Mouse (Mus musculus): ENCODE data around the gene Carns1.
"Not testable (repeated sequence)": the region's sequence is repeated elsewhere in the genome, so short reads cannot be mapped to it uniquely, and the experiment has no call there.

Gene Carns1

DNA sequence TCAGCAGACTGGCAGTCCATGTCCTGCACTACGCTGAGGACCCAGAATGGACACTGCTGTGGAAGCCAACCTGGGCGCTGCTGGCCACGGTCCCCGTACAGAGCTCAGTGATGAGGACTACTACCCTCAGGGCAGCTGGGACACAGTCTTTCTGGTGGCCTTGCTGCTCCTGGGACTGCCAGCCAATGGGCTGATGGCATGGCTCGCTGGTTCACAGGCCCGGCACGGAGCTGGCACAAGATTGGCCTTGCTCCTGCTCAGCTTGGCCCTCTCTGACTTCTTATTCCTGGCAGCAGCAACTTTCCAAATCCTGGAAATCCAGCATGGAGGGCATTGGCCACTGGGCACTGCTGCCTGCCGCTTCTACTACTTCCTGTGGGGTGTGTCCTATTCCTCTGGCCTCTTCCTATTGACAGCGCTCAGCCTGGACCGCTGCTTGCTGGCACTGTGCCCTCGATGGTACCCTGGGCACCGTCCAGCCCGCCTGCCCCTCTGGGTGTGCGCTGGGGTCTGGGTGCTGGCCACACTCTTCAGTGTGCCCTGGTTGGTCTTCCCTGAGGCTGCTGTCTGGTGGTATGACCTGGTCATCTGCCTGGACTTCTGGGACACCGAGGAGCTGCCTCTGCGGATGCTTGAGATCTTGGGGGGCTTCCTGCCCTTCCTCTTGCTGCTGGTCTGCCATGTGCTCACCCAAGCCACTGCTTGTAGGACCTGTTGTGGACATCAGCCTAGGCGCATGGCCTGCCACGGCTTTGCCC, 32.7 kb downstream of the Carns1 start:
- Histone ChIP-seq H3K36me3 (ENCODE audit: control insufficient read depth, insufficient read depth, low read length, poor library complexity, severe bottlenecking) (no peaks in the 10 kb centered on the region), H3K27me3 (ENCODE audit: control insufficient read depth, insufficient read depth, low read length, poor library complexity, severe bottlenecking) (no peaks in the 10 kb centered on the region)
- no peak for DNase-seq (ENCODE audit: low read depth, low spot score)

DNA sequence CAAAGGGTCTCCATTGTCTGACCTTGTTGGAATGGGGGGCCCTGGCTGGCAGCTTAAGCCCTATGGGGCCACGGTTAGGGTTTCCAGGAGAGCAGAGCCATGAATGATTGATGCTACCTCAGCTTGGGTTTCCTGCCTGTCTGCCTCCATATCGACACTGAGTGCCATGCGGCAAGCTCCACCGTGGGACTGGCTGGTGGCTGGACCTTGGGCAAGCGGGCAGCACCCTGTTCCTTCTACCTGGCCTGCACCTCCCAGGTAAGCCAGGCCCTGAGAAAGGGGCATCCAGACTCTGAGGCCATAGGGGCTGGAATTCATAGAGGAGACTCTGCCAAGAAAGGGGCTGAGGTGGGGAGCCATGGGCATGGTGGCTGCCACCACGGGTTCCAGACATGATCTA, 35.1 kb downstream of the Carns1 start:
- Histone ChIP-seq H3K36me3 (ENCODE audit: control insufficient read depth, insufficient read depth, low read length, poor library complexity, severe bottlenecking) (no peaks in the 10 kb centered on the region), H3K27me3 (ENCODE audit: control insufficient read depth, insufficient read depth, low read length, poor library complexity, severe bottlenecking) (no peaks in the 10 kb centered on the region)
- DNase-seq (ENCODE audit: low read depth, low spot score), result no peak

DNA sequence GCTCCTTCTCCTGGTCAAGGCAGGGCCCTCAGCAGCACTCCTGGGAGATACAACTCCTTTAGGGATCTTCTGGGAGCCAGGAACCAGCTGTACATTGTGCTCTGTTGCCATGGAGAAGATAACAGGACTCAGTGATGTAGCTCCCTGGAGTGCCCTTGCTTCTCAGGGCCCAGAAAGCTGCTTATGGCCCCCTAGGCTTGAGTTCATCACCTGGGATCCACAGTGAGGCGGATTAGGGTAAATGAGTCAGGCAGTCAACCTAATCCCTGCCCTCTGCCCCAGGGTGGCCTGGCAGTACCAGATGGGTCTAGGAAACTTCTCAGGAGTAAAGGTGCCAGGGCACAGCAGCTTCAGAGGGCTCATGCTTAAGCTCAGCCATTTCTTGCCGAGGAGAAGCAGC, 35.8 kb downstream of the Carns1 start, which contains the start of gene Gpr152:
TSS of gene Gpr152 (plus strand) at position 342 of the 400 bp plus-strand sequence.
- H3K27me3 ChIP-seq (ENCODE audit: control insufficient read depth, insufficient read depth, low read length, poor library complexity, severe bottlenecking), result no peaks in the 10 kb centered on the region
- no peak for DNase-seq (ENCODE audit: low read depth, low spot score)
- H3K36me3 ChIP-seq (ENCODE audit: control insufficient read depth, insufficient read depth, low read length, poor library complexity, severe bottlenecking), result no peaks in the 10 kb centered on the region

DNA sequence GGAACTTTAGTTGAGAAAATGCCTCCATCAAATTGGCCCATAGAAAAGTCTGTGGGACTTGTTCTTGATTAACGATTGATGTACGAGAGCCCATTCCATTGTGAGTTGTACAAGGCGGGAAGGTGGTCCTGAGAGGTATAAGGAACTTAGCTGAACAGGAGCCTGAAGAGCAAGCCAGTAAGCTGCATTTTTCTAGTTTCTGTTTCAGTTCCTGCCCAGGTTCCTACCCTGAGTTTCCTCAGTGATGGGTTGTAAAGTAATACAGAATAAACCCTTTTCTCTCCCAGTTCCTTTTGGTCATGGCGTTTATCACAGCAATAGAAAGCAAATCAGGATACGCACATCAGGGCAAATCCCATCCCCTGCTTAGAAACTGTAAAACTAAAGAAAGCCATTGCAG, 37.4 kb downstream of the Carns1 start:
- Histone ChIP-seq H3K36me3 (ENCODE audit: control insufficient read depth, insufficient read depth, low read length, poor library complexity, severe bottlenecking) (peaks cover under 1% of the 10 kb centered on the region; the same call in 1 of the 2 replicates), H3K27me3 (ENCODE audit: control insufficient read depth, insufficient read depth, low read length, poor library complexity, severe bottlenecking) (no peaks in the 10 kb centered on the region)
- DNase-seq (ENCODE audit: low read depth, low spot score), result peak; percentile 69

DNA sequence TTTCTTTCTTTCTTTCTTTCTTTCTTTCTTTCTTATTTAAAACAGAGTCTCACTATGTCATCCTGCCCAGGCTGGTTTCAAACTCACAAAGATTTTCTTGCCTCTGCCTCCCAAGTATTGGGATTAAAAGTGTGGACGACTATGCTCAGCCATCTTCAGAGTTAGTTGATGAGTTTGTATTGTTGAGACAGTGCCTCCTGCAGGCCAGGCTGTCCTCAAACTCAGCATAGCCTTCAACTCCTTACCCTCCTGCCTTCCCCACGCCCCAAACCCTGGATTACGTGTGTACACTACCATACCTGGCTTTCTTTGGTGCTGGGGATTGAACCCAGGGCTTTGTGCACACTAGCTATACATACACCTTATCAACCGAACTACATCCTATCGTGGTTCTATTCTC, 38.8 kb downstream of the Carns1 start:
- H3K27me3 ChIP-seq (ENCODE audit: control insufficient read depth, insufficient read depth, low read length, poor library complexity, severe bottlenecking), result no peaks in the 10 kb centered on the region
- DNase-seq (ENCODE audit: low read depth, low spot score), result no peak
- H3K36me3 ChIP-seq (ENCODE audit: control insufficient read depth, insufficient read depth, low read length, poor library complexity, severe bottlenecking), result peaks cover 6% of the 10 kb centered on the region

DNA sequence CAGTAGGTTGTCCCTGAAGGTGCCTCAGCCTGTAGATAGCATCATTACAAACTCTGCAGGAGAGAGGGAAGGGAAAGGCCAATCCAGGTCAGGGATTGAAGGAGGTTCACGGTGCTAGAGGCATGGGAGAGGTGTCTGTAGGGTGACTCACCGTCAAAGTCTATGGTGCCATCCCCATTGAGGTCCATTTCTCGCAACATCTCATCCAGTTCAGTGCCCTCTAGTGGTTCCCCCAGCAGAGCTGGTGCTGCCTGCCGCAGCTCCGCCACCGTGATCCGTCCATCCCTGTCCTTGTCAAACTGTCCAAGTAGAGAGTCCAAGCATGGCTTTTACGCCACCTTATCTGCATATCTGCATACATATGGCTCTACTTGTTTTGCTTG, 39.3 kb downstream of the Carns1 start:
- H3K36me3 ChIP-seq (ENCODE audit: control insufficient read depth, insufficient read depth, low read length, poor library complexity, severe bottlenecking), result peaks cover 11% of the 10 kb centered on the region
- peak; percentile 48 for DNase-seq (ENCODE audit: low read depth, low spot score)
- not testable (repeated sequence) for H3K27me3 ChIP-seq (ENCODE audit: control insufficient read depth, insufficient read depth, low read length, poor library complexity, severe bottlenecking)

DNA sequence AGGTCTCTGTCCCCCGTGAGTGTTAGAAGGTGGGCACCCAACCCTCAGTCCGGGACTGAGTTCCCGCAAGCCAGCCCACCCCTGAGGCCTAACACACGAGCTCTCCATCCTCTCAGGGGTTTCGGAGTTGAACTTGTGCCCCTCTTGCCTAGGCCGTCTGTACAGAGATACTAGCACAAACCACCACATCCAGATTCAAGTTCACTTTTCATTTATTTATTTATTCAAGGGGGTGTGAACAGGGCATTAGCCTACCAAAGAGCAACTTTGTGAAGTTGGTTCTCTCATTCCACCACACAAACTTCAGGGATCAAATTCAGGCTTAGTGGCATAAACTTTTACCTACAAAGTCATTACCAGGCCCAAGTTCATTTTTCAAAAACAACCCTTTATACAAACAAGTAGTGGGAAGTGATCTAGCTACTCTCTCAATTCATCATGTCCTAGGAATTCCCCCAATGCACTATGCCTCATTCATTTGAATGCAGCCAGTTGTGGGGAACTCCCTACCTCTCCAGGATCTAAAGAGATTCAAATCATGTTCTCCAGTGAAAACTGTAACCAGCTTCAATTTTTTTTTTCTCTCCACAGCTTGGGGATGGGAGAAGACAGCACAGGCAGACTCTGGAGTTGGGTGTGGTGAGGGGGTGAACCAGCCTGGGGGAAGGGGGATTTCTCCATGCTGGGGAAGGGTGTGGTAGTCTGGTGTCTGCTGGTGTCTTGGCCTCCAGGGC, 39.9 kb downstream of the Carns1 start:
- peaks cover 16% of the 10 kb centered on the region for H3K36me3 ChIP-seq (ENCODE audit: control insufficient read depth, insufficient read depth, low read length, poor library complexity, severe bottlenecking)
- H3K27me3 ChIP-seq (ENCODE audit: control insufficient read depth, insufficient read depth, low read length, poor library complexity, severe bottlenecking); DNase-seq (ENCODE audit: low read depth, low spot score): not testable (repeated sequence)

DNA sequence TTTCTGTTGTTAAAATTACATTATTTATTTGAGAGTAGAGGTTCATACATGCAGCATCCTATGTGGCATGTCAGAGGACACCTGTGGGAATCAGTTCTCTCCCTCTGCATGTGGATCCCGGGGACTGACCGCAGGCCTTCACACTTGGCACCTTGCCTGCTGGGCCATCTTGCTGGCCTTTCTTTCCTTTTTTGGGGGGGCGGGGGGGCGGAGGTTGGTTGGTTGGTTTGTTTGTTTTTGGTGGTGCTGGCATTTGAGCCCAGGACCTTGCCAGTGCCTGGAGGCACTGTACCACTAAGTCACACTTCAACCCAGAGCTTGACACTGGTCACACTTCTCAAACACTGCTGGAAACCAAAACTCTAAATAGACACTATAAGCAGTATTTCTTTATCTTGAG, 40.9 kb downstream of the Carns1 start:
- H3K27me3 ChIP-seq (ENCODE audit: control insufficient read depth, insufficient read depth, low read length, poor library complexity, severe bottlenecking), result no peaks in the 10 kb centered on the region
- no peak for DNase-seq (ENCODE audit: low read depth, low spot score)

DNA sequence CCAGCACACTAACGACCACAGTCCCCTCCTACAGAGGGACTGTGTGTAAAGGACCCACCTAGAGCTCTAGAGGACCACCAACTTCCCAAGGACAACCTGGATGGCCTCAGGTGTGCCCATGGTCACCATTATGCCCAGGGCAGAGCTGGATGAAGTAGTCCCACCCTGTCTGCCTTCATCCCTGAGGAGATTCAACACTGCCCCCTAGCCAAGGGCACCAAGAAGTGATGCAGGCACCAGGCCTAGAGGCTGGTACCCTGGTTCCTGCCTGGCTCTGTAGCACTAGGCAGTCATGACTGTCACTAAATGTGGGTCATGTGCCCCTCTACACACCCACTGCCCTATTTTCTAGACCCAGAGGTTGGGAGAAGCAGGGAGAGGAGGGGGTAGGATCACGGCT, 43.5 kb downstream of the Carns1 start:
- peaks cover 22% of the 10 kb centered on the region for H3K36me3 ChIP-seq (ENCODE audit: control insufficient read depth, insufficient read depth, low read length, poor library complexity, severe bottlenecking)
- no peak for DNase-seq (ENCODE audit: low read depth, low spot score)
- H3K27me3 ChIP-seq (ENCODE audit: control insufficient read depth, insufficient read depth, low read length, poor library complexity, severe bottlenecking), result no peaks in the 10 kb centered on the region

More for the DNA sequence above, 40.9 kb downstream of the Carns1 start:
- H3K36me3 ChIP-seq (ENCODE audit: control insufficient read depth, insufficient read depth, low read length, poor library complexity, severe bottlenecking), result peaks cover 20% of the 10 kb centered on the region

DNA sequence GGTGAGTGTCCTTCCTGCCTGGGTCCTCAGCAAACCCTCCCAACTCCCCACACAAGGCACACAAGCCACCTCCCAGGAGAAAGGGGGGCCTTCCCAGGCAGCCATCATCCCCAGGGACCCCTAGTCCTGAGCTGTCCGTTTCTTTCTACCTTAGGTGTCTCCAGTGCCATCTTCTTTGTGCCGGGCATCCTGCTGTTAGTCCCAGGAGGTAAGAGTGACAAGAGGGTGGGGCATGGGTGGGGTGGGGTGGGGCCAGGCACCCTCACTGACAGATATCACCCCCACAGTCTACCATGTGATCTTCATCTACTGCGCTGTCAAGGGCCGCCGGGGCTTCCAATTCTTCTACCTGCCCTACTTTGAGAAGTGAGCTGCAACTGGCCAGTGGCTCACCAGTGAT, 44.2 kb downstream of the Carns1 start:
- DNase-seq (ENCODE audit: low read depth, low spot score), result no peak
- Histone ChIP-seq H3K27me3 (ENCODE audit: control insufficient read depth, insufficient read depth, low read length, poor library complexity, severe bottlenecking) (no peaks in the 10 kb centered on the region), H3K36me3 (ENCODE audit: control insufficient read depth, insufficient read depth, low read length, poor library complexity, severe bottlenecking) (peaks cover 22% of the 10 kb centered on the region)

DNA sequence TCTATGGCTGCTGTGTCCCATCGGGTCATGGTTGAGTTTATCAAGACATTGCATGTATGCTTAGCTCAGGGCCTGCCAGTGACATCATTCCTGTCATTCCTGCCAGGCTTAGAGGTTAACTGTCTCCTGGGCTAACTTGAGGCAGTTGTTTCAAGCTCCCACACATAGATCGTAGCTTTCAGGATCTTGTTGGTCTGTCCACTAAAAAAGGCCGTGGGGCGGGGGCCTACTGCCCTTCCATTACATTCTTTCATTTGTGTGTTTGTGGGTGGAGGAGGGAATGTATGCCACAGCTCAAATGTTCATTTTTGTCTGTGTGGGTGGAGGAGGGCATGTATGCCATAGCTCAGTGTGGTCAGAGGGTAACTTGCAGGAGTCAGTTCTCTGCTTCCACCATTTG, 45.2 kb downstream of the Carns1 start:
- no peak for DNase-seq (ENCODE audit: low read depth, low spot score)
- Histone ChIP-seq H3K27me3 (ENCODE audit: control insufficient read depth, insufficient read depth, low read length, poor library complexity, severe bottlenecking) (no peaks in the 10 kb centered on the region), H3K36me3 (ENCODE audit: control insufficient read depth, insufficient read depth, low read length, poor library complexity, severe bottlenecking) (peaks cover 22% of the 10 kb centered on the region)

DNA sequence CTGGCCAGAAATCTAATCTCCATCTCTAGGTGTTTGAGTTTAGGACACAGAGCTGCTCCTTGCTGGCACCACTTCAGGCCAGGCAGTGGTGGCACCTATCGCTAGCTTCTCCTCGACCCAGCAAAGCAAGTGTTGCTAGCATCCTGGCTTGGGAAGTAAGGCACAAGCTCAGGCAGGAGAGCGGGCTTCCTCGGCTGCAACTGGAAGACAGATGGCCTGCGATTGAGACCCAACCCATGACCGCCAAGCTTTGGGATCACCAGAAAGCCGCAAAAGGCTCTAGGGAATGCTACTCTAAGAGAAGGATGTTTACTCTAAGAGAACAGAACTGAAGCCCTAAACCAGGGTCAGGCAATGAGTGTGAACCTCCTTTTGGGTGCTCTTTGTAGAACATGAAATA, 45.8 kb downstream of the Carns1 start:
- no peaks in the 10 kb centered on the region for H3K27me3 ChIP-seq (ENCODE audit: control insufficient read depth, insufficient read depth, low read length, poor library complexity, severe bottlenecking)
- DNase-seq (ENCODE audit: low read depth, low spot score), result no peak

DNA sequence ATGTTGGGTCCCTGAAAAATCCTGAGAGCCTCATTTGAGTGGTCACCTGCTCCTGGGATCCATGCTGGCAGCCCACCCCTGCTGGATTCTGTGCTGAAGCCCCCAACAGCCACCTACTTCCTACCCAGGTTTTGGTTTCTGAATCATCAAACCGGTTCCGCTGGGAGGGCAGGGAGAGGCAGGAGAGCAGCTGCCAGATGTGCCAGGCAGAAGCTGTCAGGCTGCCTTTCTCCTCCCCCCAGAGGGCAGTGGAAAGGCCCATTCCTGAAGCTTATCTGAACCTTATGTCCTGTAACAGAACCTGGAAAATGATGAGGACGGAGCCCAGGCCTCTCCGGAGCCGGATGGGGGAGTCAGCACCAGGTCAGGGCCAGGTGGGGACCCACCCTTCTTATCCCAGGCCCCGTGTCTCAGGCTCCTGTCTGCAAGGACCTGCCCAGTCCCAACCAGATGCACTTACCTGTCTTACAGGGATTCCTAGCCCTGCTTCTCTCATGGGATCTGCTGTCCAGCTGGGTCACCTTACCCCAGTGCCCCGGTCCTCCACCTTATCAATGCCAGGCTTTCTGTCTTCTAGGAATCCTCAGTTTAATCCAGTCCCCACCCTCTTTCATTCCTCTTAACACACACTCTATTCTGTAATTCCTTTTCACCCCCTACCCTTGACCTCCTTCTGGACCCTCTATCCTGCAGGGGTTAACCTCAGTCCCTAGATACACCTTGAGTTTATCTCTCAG, 48.4 kb downstream of the Carns1 start:
- H3K36me3 ChIP-seq (ENCODE audit: control insufficient read depth, insufficient read depth, low read length, poor library complexity, severe bottlenecking), result peaks cover 18% of the 10 kb centered on the region
- DNase-seq (ENCODE audit: low read depth, low spot score), result no peak
- H3K27me3 ChIP-seq (ENCODE audit: control insufficient read depth, insufficient read depth, low read length, poor library complexity, severe bottlenecking), result no peaks in the 10 kb centered on the region

More for the DNA sequence above, 45.8 kb downstream of the Carns1 start:
- H3K36me3 ChIP-seq (ENCODE audit: control insufficient read depth, insufficient read depth, low read length, poor library complexity, severe bottlenecking), result peaks cover 22% of the 10 kb centered on the region

DNA sequence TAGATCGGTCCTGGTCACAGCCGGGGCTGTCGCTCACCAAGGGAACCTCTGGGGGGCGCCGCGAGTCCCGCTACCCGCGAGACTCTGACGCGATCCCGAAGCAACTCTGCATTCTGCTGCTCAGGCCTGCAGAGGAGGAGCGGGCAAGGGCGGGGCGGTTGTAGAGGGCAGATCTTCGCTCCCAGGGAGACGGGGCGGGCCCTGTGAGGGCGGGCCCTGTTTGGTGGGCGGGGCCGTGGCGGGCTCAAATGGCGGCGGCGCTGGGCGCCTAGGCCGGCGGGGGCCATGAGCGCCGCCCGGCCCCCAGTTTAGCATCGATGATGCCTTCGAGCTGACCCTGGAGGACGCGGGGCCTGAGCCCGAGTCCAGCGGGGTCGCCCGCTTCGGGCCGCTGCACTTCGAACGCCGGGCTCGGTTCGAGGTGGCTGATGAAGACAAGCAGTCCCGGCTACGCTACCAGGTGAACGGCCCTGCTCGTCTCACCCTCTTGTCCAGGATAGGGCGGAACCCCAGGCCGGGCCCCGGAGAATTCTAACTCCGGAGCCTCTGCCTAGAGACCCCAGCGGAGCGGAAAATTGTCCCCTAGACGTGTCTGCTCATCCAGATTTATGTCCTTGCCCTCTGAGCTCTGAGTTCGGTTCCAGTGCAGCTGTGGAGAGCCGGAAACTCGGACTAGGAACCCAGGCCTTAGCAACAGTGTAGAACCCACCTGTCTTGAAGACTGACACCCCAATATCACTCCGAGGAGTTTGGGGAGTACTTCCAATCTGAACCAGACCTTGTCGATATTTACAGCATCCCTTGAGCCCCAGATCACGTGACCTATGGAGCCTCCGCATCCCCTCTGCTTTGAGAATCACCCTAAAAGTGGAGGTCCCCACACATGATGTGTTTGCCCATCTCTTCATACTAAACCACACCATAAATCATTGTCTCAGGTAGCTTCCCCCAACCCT, 49.3 kb downstream of the Carns1 start, which contains the start of gene Aip:
TSS of gene Aip (minus strand) at position 118 of the 956 bp plus-strand sequence.
- peaks cover 11% of the 10 kb centered on the region; the same call in 1 of the 2 replicates for H3K36me3 ChIP-seq (ENCODE audit: control insufficient read depth, insufficient read depth, low read length, poor library complexity, severe bottlenecking)
- DNase-seq (ENCODE audit: low read depth, low spot score), result peak; percentile 99

More for the DNA sequence above, 49.3 kb downstream of the Carns1 start, which contains the start of gene Aip:
- no peaks in the 10 kb centered on the region for H3K27me3 ChIP-seq (ENCODE audit: control insufficient read depth, insufficient read depth, low read length, poor library complexity, severe bottlenecking)

All from splenic B cell, adult 2 months (primary cell).